Mouse (Mus musculus): ENCODE data around the gene Zfhx3.

Zfhx3 gene

DNA sequence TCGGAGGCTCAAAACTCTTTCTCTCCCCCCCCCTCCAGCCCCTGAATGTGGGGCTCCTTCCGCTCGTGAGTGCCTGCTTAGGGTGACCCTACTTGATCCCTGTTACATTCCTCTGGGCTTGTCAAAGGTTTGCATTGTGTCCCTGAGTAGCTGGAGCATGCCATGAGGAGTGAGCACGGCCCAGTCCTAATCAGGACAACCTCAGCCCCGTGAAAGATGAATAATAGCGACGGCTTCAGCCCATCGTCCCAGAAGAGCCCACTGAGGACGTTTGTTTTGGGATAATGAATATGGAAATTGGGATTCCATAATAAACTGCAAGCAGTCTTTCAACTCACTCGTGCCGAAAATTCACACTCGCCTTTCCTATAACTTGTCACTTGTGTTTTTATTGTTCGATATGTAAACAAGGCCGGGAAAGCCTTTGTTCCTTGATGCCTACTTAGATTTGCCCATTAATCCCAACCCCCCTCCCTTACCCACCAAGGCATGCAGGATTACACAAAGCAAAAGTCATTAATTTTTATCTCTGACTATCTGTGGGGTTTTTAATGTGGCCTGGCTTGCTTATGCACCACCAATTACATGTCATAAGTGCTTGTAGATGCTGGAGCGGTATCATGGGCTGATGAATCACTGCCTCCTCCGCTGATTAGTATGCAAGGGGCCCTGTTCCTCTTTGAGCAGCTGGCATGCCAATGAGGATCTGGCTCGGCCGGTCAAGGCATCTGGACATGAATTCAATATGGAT lies 512.3 kb downstream of the Zfhx3 start:
- DNase-seq (ENCODE audit: low spot score), result no peak

DNA sequence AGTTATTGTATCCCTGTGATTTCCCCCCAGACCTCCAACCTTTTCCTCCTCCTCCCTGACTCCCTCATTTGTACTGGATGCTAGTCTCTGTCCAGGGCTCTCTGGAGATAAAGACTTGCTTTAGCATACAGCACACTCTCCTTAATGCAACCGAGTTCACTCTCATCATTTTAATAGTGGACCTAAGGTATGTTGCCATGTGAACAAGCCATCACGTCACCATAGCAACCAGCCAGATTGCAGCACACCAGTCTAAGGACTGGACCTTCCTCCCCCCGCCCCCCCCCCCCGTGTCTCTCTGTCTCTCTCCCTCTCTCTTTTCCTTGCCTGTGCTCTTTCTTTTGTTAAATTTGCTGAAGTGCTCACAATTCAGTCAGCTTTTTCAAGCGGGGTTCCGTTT lies 524.2 kb downstream of the Zfhx3 start:
- DNase-seq (ENCODE audit: low spot score), result no peak

DNA sequence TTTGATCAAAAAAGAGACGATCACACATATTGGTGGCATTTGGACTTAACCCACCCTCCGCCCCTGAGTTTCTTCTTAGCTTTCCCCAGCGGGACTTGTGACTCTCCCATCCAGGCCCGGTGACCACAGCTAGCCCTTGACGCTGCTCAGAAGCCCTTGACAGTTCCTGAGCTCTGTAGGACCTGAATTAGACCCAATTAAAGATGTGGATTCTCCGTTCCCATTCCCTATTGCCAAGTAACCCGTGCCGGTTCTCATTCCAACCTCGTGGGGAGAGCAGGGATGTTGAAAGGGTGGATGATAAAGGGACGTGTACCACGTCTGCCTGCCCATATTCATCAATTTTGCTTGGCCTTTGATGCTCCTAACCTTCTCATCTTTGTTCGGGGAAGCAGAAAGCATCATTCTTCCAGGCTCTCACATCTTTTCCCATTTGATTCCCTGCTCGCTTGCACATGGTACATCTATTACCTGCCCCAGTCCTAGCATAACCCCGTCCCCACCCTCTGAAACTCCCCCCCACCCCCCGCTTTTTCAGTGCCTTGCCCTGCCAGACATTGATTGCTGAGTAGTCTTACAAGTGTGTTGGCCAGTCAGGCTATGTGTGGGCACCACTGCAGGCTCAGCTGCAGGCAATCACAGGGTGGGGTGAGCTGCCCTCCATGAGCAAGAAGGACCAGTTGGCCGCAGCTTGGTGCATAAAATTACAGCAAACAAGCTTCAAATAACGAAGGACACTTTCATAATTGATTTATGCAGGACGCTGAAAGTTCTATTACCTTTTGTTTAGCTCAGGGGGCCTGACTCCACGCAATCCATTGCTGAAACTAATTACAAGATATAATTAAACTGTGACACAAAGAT lies 525.0 kb downstream of the Zfhx3 start:
- no peak for DNase-seq (ENCODE audit: low spot score)

DNA sequence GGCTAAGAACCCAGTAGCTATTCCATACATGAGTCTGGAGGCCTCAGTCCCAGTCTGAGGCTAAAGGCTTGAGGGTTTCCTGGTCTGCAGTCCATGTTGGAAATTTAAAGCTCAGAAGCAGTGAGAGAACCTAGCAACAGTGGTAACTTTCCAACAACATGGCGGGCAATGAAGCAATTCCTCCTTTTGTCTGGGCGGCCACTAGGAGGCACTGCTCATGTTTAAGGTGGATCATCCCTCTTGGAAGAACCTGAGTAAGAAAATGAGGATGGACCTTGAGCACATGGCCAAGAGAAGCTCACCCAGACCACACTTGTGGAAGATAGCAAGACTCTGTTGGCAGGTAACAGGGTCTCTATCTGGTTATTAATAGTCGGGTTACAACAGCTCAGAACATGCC lies 527.8 kb downstream of the Zfhx3 start:
- no peak for DNase-seq (ENCODE audit: low spot score)

DNA sequence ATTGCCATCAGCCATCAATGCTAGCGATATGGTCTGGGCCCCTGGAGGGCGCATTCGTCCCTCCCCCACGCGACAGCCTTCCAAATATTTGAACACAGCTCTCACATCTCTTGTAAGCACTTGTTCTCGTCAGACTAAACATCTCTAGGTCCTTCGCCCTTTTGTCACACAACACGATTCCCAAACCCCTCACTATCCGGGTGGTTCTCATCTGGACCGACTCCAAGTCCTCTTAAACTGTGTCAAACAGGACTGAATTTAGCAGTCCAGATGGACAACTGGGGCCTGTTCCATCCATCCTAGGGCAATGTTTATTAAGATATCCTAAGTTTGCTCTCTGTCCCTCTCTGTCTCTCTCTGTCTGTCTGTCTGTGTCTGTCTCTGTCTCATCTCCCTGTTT lies 532.1 kb downstream of the Zfhx3 start:
- no peak for DNase-seq (ENCODE audit: low spot score)

DNA sequence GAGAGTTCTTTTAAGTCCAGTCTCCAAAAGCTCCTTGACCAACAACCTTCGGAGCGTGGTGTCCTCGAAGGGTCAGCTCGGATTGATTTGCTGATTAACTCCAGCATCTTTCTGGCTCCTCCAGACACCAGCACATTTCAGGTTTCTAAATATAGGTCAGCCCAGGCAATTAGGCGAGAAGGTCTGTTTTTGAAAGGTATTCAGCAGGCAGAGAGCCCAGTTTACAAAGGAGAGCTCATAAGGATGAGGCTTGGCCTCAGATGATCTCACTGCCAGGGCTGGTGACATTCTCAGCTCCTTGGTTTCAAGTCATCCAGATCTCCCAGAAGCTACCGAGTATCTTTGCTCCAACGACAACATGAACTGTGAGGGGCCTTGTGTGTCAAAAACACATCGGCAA lies 535.7 kb downstream of the Zfhx3 start:
- DNase-seq (ENCODE audit: low spot score), result no peak

DNA sequence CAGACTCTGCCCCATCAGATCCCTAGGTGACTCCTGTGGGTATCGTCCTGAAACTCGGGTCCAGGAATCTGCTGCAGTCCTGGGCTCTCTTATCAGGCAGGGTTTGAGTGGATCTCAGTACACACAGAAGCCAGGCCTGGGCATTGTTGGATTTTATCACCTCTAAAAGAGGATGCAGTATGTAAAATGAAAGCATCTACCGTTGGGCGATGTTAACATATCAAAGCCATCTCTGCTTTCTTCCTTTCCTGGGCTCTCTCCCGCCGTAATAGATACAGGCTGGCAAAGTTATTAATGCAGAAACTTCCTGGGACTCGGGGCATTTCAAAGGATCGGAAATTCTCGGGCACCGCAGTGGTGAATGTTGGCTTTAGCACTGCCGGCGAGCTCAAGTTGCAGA lies 537.7 kb downstream of the Zfhx3 start:
- no peak for DNase-seq (ENCODE audit: low spot score)

DNA sequence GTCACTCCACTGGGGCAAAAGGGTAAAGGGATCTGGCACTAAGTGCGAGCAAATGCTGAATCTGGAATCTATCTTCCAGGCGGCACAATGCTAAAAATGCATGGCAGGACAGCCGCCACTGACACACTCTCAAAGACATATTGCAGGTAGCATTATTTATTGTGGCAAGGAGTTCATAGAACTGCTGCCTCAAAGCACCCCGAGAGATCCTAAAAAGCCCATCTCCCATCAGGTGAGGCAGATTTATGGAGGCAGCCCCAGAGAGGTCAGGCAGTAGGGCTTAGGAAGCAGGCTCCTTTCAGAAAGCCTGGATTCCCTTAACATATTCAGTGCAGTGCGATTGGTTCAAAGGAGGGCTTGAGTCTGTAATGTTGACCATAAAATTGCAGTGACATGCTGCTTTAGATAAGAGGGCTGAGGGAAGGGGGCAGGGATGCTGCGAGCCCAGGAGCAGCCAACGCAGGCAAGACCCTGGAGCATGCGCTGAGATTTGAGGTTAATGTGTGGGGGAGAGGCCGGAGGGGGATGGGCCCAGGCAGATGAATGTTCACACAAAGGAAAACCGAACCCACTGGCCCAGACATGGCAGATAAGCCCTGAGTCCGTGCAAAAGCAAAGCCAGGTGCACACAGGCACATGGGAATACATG lies 538.8 kb downstream of the Zfhx3 start:
- DNase-seq (ENCODE audit: low spot score), result no peak

DNA sequence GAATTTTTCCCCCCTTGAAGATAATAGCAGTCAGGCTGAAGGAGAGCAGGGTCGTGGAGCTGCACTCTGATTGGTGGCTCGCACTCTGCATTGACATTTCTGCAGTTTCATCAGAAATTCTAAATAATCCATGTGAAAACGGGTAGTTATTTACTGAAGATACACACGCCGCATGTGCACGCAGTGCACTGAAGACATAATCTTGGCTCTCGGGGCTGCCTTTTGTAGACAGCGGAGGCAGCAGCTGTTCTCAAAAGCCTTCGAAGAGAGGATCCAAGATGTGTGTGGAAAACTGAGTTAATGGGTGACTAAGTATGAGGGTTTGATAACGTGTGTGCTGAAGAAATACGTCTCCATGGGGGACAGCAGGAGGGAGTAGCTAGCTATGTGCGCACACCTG lies 553.7 kb downstream of the Zfhx3 start:
- DNase-seq (ENCODE audit: low spot score), result no peak

DNA sequence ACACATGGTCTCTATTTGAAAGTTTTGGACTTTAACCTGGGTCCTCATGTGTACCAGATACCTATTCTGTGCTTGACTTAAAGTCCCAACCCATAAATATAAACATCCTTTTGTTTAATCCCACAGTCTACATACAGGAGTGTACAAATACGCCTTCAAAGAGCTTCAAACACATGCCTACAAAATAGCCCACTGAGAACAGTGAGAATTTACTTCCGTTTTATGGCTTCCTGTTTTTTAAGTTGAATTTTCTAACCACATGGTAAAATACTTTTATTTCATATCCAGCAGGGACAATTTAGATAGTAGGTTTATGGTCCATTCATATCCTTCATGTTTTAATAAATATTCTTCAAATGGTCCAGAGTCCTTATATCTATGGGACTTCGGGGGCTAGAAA lies 564.3 kb downstream of the Zfhx3 start:
- DNase-seq (ENCODE audit: low spot score), result no peak

DNA sequence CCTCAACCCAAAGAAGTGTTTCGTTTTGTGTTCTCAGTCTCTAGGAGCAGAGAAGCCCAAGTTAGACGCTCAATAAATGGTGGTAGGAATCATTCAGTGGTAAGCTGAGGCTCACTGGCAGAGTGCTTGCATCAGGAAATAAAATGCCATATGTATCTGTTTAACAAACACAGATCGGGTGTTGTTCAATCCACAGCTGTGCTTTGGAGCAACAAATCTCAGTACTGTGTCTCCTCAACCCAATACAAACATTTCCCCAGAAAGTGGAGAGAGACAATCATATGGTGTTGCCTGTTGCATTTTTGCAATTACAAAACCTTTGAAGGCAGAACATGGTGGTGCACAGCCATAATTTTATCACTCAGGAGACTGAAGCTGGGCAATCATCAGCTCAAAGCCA lies 565.3 kb downstream of the Zfhx3 start:
- DNase-seq (ENCODE audit: low spot score), result no peak

DNA sequence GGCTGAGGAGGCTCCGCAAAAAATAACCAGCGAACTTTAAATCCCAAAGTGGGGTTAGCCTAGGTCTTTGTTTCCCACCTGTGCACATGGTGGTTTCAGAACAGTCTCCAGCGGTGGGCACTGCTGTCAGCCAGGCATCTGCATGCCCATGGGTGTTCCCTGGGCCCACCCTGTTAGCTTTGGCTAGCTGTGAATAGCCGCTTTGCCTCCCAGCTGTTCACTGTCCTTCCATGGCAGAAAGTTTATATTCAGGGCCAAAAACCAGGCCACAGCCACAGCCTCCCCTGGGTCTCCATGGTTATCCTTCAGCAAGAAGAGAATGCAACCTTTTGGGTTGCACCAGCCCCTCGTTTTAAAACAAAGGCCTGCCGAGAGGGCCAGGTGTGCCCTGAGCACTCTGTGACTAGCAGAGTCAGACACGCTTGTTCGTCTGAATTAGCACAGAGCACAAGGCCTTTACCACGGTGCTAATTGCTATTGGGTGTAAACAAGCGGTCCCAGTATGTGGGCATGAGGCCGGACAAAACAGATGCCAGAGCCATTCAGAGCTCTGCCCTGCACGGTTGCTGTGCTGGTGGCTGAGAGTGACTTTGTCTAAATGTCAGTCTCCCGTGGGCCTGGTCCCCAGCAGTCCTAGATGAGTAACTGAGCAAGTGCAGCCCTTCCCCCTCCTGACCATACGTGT lies 568.3 kb downstream of the Zfhx3 start:
- DNase-seq (ENCODE audit: low spot score), result no peak

DNA sequence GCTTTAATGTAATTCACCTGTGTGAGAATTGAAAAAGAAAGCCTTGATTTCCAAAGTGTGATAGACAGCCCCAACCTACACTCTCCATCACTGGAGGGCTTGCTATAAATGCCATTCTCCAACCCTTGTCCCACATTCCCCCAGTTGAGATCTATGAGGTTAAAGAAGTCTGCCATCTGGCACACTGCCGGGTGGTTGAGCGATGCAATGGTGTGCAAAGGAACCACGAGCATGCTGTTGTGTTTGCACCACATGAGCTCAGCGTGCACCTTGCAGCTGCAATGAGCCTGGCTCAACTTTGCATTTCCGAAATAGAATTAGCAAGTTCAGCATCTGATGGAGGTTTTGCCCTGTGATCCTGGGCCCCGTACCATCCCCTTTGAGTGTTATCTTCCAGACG lies 575.7 kb downstream of the Zfhx3 start:
- no peak for DNase-seq (ENCODE audit: low spot score)

DNA sequence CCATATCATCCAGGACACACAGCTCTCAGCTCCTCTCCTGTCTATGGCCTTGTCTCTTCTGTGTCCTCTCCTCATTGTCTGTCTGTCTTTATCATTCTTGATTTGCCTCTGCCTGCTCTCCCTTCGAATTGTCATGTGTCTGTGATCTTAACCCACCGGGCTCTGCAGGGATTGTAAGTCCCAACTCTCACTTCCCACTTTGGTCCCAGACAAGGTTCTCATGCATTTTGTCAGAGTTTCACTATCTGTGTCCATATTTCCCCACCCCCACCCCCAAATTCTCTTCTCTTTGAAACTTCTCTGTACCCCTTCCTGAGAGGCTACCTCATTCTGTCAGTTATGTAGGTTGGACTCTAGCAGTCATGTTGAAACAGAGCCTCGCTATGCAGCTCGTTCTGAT lies 579.6 kb downstream of the Zfhx3 start:
- DNase-seq (ENCODE audit: low spot score), result no peak

DNA sequence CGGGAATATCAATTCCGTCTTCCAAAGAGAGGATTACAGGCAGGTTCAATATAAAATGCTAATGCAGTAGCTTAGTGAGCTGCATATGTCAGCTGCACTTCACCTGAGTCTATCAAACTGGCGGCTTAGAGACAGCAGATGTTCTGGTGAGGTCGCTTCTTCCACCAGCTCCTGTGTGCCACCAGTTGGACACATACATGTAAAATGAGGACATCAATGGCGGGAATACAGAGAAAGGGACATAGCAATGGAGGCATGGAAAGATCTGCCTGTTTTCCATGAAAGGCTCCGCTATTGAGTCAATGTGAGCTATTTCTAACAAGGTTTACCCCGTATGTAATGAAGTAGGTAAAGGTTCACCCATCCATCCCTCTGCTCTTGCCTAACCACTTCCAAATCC lies 587.0 kb downstream of the Zfhx3 start:
- no peak for DNase-seq (ENCODE audit: low spot score)

DNA sequence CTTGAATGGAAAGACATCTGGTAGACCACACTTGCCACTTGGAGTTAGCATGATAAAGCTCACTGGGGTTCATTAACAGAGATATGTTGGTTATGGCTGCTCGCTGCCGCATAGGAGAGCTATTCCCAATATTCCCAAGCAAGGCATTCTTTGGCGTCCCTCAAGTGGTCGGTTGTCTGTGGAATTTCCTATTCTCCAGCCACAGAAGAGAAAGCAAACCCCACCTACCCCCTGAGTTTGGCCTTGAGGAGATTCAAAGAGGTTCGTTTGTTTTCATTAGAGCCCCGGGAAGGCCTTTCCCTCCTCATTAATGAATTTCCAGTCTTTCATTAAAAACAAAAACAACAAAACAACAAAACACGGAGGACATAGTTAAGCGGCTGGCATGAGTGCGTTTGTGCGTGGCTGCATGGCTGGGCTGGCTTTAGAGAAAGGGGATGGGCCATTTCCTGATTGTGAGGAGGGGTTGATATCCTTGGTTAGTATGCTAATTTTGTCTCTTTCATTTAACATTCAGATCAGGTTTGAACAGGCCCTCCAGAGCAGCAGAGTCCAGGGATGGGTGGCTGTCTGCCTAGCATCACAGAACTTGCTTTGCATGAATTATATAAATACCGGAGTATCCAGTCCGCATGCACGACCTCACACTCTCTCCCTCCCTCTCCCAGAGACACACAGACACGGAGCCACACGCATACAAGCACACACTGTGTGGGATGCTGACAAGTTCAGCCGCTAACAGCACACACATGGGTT lies 592.9 kb downstream of the Zfhx3 start:
- DNase-seq (ENCODE audit: low spot score), result no peak

DNA sequence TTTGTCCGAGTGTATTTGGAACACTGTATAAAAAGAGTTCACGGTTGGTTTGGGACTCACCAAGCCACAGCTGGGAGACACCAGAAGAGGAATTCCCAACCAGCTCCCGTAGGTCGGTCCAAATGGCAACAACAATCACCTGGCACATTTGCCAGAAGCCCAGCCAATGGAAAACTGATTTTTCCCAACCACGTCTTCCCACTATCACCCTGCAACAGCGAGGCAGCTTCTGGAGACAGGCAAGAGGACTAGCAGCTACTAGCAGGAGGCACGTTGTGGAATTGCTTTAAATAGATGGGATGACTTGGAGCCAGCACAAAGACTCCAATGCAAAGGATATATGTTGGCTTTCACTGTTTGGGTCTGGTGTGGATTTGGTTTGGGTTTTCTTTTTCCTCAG lies 593.7 kb downstream of the Zfhx3 start:
- DNase-seq (ENCODE audit: low spot score), result no peak

DNA sequence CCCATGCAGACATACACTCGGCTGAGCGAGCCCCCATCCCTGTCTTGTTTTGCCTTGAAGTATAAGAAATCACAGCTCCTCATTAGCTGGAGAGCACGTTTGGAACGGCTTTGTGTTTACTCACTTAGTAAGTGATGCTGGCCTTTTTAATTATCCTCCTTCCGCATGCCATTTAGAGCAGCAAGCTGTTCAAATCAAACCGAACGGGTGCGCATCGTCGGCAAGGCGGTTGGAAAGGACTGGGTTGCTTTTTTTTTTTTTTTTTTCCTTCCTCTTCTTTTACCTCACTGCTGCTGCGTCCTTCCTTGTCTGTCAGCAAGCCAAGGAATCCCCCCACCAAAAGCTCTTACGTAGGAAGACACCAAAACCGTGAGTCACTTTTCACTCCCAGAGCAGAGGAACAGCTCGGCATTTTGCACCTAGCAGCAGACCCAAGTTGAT lies 594.5 kb downstream of the Zfhx3 start:
- DNase-seq (ENCODE audit: low spot score), result no peak

DNA sequence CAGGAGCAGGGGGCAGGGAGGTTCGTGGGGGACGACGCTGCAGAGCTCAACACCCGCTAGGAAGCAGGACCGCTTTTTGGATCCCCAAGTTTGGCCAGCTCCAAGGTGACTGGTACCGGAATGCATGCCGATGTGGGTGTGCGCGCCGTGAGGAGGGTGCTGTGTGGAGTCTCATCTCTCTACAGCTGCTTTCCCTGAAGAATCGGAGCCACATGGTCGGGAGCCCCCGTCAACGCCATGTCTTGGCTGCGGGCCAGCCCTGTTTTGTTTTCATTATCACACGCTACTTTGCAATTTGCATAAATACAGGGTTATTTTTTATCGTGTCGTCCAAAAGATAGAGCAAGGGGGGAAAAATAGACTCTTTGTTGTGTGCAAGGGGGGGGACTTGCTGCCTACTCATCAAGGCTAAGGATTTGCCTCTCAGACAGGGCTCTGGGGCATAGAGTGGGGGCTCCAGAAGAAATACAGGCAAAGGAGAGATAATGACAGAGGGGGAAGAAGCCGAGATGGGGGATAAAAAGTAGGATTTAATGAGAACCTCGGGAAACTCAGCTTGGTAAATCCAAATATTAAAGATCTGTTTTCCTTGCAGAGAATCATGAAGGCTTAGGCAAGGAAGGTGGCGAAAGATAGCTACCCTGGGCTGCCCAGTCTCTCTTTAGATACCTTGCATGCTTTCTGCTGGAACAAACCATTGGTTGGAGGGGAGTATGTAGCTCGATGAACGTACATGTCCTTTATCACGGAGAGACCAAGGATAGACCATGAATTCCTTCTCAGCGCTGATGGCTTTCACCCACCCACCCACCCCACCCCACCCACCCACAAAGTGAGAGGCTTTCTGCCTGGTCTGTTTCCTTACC lies 595.5 kb downstream of the Zfhx3 start:
- DNase-seq (ENCODE audit: low spot score), result no peak

DNA sequence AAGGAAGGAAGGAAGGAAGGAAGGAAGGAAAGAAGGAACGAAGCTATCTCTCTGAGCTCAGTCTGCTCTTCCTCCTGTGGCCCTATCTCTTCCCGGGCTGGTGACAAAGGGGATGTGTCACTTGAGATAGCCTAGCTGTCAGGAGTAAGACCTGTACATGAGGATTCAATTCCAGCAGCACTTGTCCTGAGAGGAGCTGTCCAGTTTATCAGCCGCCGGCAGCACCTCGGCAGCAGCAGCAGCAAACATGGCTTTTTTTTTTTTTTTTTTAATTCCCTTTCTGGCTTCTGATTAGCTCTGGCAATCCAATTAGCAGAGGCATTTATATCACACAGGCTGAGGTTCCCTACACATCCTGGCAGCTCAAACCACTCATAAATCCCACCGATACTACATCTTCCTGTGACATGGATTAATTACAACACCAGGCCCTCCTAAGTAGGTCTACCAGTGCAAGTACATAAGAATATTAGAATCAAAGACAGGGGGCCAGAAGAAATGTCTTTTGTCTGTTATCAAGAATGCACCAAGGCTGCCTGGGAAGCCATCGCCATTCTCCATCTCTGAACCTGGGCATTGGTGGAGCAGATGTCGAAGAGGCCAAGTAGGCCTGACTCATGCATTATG lies 596.6 kb downstream of the Zfhx3 start:
- no peak for DNase-seq (ENCODE audit: low spot score)
